Mouse (Mus musculus) heart, adult 2 months (tissue): ENCODE measurements at regions not wholly inside any gene's neighbourhood (a gene's known extent, or its start where the extent isn't known, plus 50 kb on each side); places are given as distances from the start of the nearest gene placed in this dataset.
A peak's percentile ranks its signal among the peaks of the same experiment; 100 is the strongest.

Experiments used
- DNase-seq, 2 experiments: peaks; one replicate each; pipeline ENCODE4 v3.0.0; 2021
- H3K27ac ChIP-seq: fragments of 200-600 bp; 2 replicates; pipeline ENCODE4 v1.8.1; 2022
- H3K27me3 ChIP-seq: fragments of 200-500 bp; 2 replicates; pipeline ENCODE4 v1.6.1; 2012; ENCODE audit warnings: mild to moderate bottlenecking, low read length, inconsistent platforms, mixed read lengths; ENCODE audit not compliant: control insufficient read depth, insufficient read depth
- H3K36me3 ChIP-seq: fragments of 200-500 bp; 2 replicates; pipeline ENCODE4 v1.6.1; 2012; ENCODE audit warnings: low read length, inconsistent platforms; ENCODE audit not compliant: control insufficient read depth, insufficient read depth
- H3K4me1 ChIP-seq: fragments of 200-500 bp; 2 replicates; pipeline ENCODE4 v1.6.1; 2011; ENCODE audit warnings: low read length; ENCODE audit not compliant: control insufficient read depth, insufficient read depth
- H3K4me3 ChIP-seq: fragments of 200-600 bp; 2 replicates; pipeline ENCODE4 v1.8.1; 2022
- H3K79me2 ChIP-seq: fragments of 200-500 bp; replicated peaks from 2 replicates; pipeline ENCODE4 v1.6.1; 2012; ENCODE audit warnings: mild to moderate bottlenecking, inconsistent platforms, low read length, moderate library complexity, mixed read lengths; ENCODE audit not compliant: control insufficient read depth, insufficient read depth
- H3K9ac ChIP-seq: fragments of 200-500 bp; 2 replicates; pipeline ENCODE4 v1.6.1; 2012; ENCODE audit warnings: low read depth, mild to moderate bottlenecking, control low read depth, inconsistent platforms, low read length, mixed read lengths
- CTCF ChIP-seq: fragments of 200-600 bp; IDR thresholded peaks from 2 replicates; pipeline ENCODE4 v1.8.1; 2022; ENCODE audit warnings: antibody characterized with exemption, mild to moderate bottlenecking, moderate library complexity
- EP300 ChIP-seq: fragments of 200-500 bp; IDR thresholded peaks from 2 replicates; pipeline ENCODE4 v1.6.1; 2011; ENCODE audit warnings: low read depth, low read length, control low read depth; ENCODE audit not compliant: insufficient read depth
- POLR2A ChIP-seq: fragments of 200-500 bp; IDR thresholded peaks from 2 replicates; pipeline ENCODE4 v1.6.1; 2011; ENCODE audit warnings: mild to moderate bottlenecking, low read depth, low read length, control low read depth; ENCODE audit not compliant: insufficient read depth
- WGBS: fragments of 180-500 bp; shearing (Covaris S2); methylation state at CpG from one replicate; pipeline ENCODE4 v1.1.7; 2018; 5-methylcytosine and 5-hydroxymethylcytosine counted together
- intact Hi-C: fragments of 180-260 bp; cut with DNase I; formaldehyde crosslinking; loops from one replicate; pipeline ENCODE4 v1.15.1; 2025

- DNase-seq: no peak
- Histone ChIP-seq H3K79me2 (no peaks in the 10 kb centered on the region), H3K4me1 (no peaks in the 10 kb centered on the region), H3K27me3 (no peaks in the 10 kb centered on the region), H3K36me3 (no peaks in the 10 kb centered on the region), H3K4me3 (no peak overlapping the region), H3K9ac (no peak overlapping the region), H3K27ac (no peak overlapping the region)
- WGBS: 72% methylated on average over 5 of the region's 5 CpGs
- intact Hi-C loops: no loop called here
- TF ChIP-seq EP300 (no peak), CTCF (peak; percentile 47)
These were observed 87.2 kb upstream of the Pdcd1 start for GRCm38 (mm10) chr1:94139445-94140062.

GRCm38 (mm10) chr1:94136731-94137130, 84.4 kb upstream of the Pdcd1 start:
- WGBS: 73% methylated on average over 8 of the region's 8 CpGs
- Histone ChIP-seq H3K27ac (no peak overlapping the region), H3K9ac (no peak overlapping the region), H3K79me2 (no peaks in the 10 kb centered on the region), H3K4me1 (no peaks in the 10 kb centered on the region), H3K36me3 (no peaks in the 10 kb centered on the region), H3K27me3 (no peaks in the 10 kb centered on the region), H3K4me3 (no peak overlapping the region)
- DNase-seq: no peak
- intact Hi-C loops: no loop called here
- no peak for TF ChIP-seq EP300
- no peak for TF ChIP-seq CTCF
- TF ChIP-seq POLR2A: no peak
